Mouse (Mus musculus) C2C12 (cell line): ENCODE measurements around the gene Ctdspl. TPM values are rescaled to one million over a fixed set of nuclear protein-coding genes. Genes with fewer than 3 reads are reported as not detected.

Source experiments
- H3K27me3 ChIP-seq: one replicate; pipeline ENCODE4 v1.6.1; 2011; ENCODE audit not compliant: control insufficient read depth, insufficient read depth, insufficient read length
- H3K36me3 ChIP-seq: one replicate; pipeline ENCODE4 v1.6.1; 2011; ENCODE audit not compliant: control insufficient read depth, insufficient read depth
- H3K4me3 ChIP-seq: one replicate; pipeline ENCODE4 v1.5.1; 2011; ENCODE audit warnings: mild to moderate bottlenecking, control low read depth; ENCODE audit not compliant: poor library complexity, insufficient read depth, severe bottlenecking
- H3K79me2 ChIP-seq: one replicate; pipeline ENCODE4 v1.6.1; 2011; ENCODE audit not compliant: control insufficient read depth, insufficient read depth
- H3K79me3 ChIP-seq: one replicate; pipeline ENCODE4 v1.6.1; 2011; ENCODE audit warnings: low read depth, control low read depth
- H3ac ChIP-seq: one replicate; pipeline ENCODE3; 2011; ENCODE audit warnings: low read depth; ENCODE audit not compliant: control insufficient read depth, insufficient read length
- CEBPB ChIP-seq: IDR thresholded peaks from one replicate; pipeline ENCODE4 v1.6.1; 2011; ENCODE audit warnings: low read depth, mild to moderate bottlenecking, control low read depth, moderate library complexity
- CTCF ChIP-seq: IDR thresholded peaks from one replicate; pipeline ENCODE4 v1.5.1; 2011; ENCODE audit not compliant: control insufficient read depth, insufficient read depth, insufficient read length
- FOSL1 ChIP-seq: IDR thresholded peaks from one replicate; pipeline ENCODE4 v1.8.0; 2011; ENCODE audit warnings: mild to moderate bottlenecking, low read length; ENCODE audit not compliant: poor library complexity, insufficient read depth, severe bottlenecking
- MAX ChIP-seq: IDR thresholded peaks from one replicate; pipeline ENCODE4 v1.6.1; 2011; ENCODE audit warnings: mild to moderate bottlenecking, control low read depth
- MYOD1 ChIP-seq: IDR thresholded peaks from one replicate; pipeline ENCODE4 v1.6.1; 2011; ENCODE audit warnings: low read depth; ENCODE audit not compliant: control insufficient read depth, insufficient read length
- MYOG ChIP-seq: IDR thresholded peaks from one replicate; pipeline ENCODE4 v1.6.1; 2011; ENCODE audit not compliant: control insufficient read depth, insufficient read length; ENCODE audit errors: extremely low read depth
- USF1 ChIP-seq: IDR thresholded peaks from one replicate; pipeline ENCODE4 v1.6.1; 2011; ENCODE audit warnings: low read depth, mild to moderate bottlenecking, control low read depth, moderate library complexity
- polyA plus RNA-seq: library from polyadenylated mRNA; unstranded; fragments of >200 nt; fragmentation: generic; extraction: Trizol; gene quantifications from one replicate; pipeline ENCODE4 v1.2.1, GENCODE M21; 2012; ENCODE audit warnings: missing spikeins

The Ctdspl gene
- polyA plus RNA-seq, 1 experiment, result 5.6 TPM

DNA sequence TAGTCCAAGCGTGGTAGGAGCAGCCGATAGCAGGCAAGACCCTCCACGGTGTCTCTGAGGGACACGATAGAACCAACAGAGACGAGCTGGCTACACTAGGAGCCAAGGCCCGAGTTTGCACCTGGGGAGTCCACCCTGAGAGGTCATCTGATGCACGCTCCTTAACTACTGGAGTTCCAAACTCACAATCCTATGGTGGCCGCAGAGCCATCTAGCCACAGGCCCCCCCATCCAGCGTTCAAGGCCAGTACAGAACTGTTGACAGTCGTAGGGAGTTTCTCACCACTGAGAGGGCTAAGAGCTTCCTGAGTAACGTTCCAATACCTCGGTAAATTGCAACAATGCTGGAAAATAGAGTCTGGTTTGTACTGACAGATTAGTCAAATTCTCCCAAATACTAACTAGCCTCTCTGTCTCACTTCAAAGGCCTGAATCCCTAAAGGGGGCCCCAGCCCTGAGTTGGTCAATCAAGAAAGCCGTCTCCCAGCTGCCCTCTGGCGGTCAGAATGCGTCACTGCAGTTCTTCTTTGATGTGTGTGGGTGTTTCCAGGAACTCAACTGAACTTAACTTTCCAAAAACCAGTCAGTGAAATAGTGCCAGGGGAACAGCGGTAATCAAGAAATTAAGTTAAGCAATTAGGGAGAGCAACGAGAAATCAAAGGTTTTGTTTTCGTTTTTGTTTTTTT is 18.2 kb upstream of the Ctdspl start:
- no peaks in the 10 kb centered on the region for H3K79me3 ChIP-seq
- H3K79me2 ChIP-seq, result no peaks in the 10 kb centered on the region
- peaks cover 22% of the 10 kb centered on the region for H3K27me3 ChIP-seq
- TF ChIP-seq FOSL1 (no peak), MYOD1 (no peak), MYOG (no peak), USF1 (no peak), CTCF (no peak), MAX (no peak), CEBPB (no peak)
- H3K4me3 ChIP-seq, result no peak overlapping the region
- no peak overlapping the region for H3ac ChIP-seq
- H3K36me3 ChIP-seq, result no peaks in the 10 kb centered on the region

DNA sequence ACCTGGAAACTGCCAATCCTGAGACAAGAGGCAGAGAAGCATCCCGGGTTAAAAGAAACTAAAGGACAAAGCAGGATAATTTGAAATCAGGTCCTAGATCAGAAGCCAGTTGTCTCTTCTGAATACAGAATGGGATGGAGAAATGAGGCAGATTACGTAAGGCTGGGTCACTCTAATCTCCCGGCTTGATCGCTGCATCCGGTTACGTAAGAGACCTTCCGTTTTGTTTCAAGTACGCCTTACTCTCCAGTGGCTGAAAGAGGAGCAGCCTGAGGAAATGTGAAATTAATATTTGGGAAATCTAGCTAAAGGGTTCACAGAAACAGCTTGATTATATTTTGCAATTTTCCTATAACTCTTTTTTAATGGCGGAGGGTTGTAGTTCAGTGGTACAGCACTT is 13.2 kb upstream of the Ctdspl start:
- Histone ChIP-seq H3K79me2 (no peaks in the 10 kb centered on the region), H3K27me3 (peaks cover 11% of the 10 kb centered on the region), H3K36me3 (no peaks in the 10 kb centered on the region), H3K79me3 (no peaks in the 10 kb centered on the region), H3K4me3 (no peak overlapping the region), H3ac (no peak overlapping the region)
- TF ChIP-seq MYOD1 (no peak), CTCF (no peak), MYOG (no peak), MAX (no peak), CEBPB (no peak), USF1 (no peak), FOSL1 (no peak)

DNA sequence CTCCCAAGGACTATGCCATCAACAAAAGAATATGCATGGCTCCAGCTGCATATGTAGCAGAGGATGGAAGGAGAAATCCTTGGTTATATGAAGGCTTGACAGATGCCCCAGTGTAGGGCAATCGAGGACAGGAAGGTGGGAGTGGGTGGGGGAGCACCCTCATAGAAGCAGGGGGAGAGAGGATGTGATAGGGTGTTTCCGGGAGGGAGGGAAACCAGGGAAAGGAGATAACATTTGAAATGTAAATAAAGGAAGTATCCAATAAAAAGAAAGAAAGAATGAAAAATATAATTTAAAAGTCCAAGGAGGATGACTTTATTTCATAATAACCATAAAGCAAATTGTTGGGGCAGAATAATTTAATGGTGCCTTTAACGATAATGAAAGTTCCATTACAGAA is 12.6 kb upstream of the Ctdspl start:
- H3K79me2 ChIP-seq, result no peaks in the 10 kb centered on the region
- no peak for TF ChIP-seq MYOD1
- no peak for TF ChIP-seq CTCF
- no peak for TF ChIP-seq FOSL1
- TF ChIP-seq CEBPB, result no peak
- TF ChIP-seq USF1, result no peak
- no peak for TF ChIP-seq MYOG
- H3K36me3 ChIP-seq, result no peaks in the 10 kb centered on the region
- no peaks in the 10 kb centered on the region for H3K79me3 ChIP-seq
- H3K4me3 ChIP-seq, result no peak overlapping the region
- H3ac ChIP-seq, result no peak overlapping the region
- H3K27me3 ChIP-seq, result peaks cover 11% of the 10 kb centered on the region

DNA sequence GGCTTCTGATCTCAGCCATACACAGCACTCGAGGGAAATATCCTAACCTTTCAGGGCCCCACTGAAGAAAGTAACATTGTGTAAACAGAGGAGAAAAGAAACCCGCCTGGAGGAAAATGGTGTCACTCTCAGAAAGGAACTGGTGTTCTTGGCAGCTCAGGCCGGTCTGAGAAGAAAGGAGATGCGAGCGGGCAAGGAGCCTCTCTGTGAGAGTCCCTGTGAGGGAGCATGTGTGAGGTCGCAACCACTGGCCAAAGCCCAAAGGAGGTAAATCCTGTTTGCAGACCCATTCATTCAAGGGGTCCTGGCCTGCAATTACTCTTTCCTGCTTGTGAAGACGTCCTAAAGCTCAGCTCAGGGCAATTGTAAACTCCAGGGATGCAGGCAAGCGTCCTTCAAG is 11.7 kb upstream of the Ctdspl start:
- Histone ChIP-seq H3K79me2 (no peaks in the 10 kb centered on the region), H3K4me3 (no peak overlapping the region), H3ac (no peak overlapping the region), H3K27me3 (peaks cover 11% of the 10 kb centered on the region), H3K79me3 (no peaks in the 10 kb centered on the region), H3K36me3 (no peaks in the 10 kb centered on the region)
- TF ChIP-seq CEBPB (no peak), FOSL1 (no peak), USF1 (no peak)

DNA sequence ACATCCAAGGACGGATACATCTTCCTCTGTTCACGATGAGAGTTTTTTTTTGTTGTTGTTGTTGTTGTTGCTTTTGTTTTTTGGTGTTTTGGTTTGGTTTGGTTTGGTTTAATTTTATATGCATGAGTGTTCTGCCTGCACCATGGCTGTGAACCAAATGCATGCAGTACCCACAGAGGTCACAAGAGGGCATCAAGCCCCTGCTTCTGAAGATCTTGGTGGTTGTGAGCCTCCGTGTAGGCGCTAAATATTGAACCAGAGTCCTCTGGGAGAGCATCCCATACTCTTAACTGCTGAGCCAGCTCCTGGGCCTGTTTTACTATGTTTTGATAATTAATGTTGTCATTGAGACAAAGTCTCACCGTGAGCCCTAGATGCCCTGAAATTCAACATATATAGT is 11.0 kb upstream of the Ctdspl start:
- Histone ChIP-seq H3K27me3 (peaks cover 11% of the 10 kb centered on the region), H3ac (no peak overlapping the region), H3K79me2 (no peaks in the 10 kb centered on the region), H3K4me3 (no peak overlapping the region), H3K79me3 (no peaks in the 10 kb centered on the region), H3K36me3 (no peaks in the 10 kb centered on the region)
- TF ChIP-seq CEBPB (no peak), MYOD1 (no peak), CTCF (peak; percentile 27)

DNA sequence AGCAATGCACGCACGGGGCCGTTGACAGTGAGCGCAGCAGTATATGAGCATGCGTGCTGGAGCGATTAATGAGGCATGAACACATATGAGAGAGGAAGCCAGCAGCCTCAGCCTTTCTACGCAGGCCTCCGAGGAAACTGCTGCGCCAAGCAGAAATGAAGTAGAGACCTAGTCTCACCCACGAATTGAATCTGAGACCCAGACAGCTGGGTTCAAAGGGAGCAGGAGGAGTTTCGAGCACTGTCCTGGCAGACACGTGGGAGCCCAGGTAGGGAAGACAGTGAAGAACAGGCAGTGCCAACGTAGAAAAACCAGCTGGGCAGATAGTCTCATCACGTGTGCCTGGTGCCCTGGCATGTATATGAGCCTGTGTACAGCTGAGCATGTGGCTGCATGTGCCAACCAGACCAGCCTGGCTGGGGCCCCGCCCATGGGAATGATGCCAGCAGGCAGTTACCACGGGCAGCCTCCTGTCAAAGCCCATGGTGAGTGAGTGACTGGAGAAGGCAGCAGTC is 6.5 kb upstream of the Ctdspl start:
- H3K4me3 ChIP-seq, result no peak overlapping the region
- no peak for TF ChIP-seq FOSL1

More for the DNA sequence above, 6.5 kb upstream of the Ctdspl start:
- no peak overlapping the region for H3ac ChIP-seq
- no peaks in the 10 kb centered on the region for H3K79me3 ChIP-seq
- peaks cover 4% of the 10 kb centered on the region for H3K27me3 ChIP-seq
- H3K36me3 ChIP-seq, result no peaks in the 10 kb centered on the region
- H3K79me2 ChIP-seq, result no peaks in the 10 kb centered on the region
